Mouse (Mus musculus): Measurements from ENCODE around the gene Grb10. TPM values are rescaled to one million over a fixed set of nuclear protein-coding genes. Genes with fewer than 3 reads are reported as not detected.

The Grb10 gene
- under 1 TPM in 1 of 2 experiments, not detected in 1; 0.63 TPM for polyA plus RNA-seq (2017; shearing (Covaris generic))

GRCm38 (mm10) chr11:12038470-12038985 is at the start of gene Grb10:
TSS of gene Grb10 (minus strand) at chr11:12038683.

GRCm38 (mm10) chr11:11897645-11898357 is 140.7 kb downstream of the Grb10 start, which contains the start of gene Ddc:
TSS of gene Ddc (minus strand) at chr11:11898144.

Other genes starting within 250 kb of the Grb10 start
- 10 to 100 TPM; 10.7 to 15.2 TPM for gene Fignl1, start 229.7 kb downstream of the Grb10 start, polyA plus RNA-seq (2017; shearing (Covaris generic))
- gene Ddc, start 140.5 kb downstream of the Grb10 start, polyA plus RNA-seq (2017; shearing (Covaris generic)) = 1 to 10 TPM in 1 of 2 experiments, under 1 TPM in 1; 0.68 to 6.5 TPM